Mouse (Mus musculus): ENCODE results near the gene Cyb5d1. TPM values are rescaled to one million over a fixed set of nuclear protein-coding genes. Genes with fewer than 3 reads are reported as not detected.
A peak's percentile ranks its signal among the peaks of the same experiment; 100 is the strongest.

The Cyb5d1 gene
- polyA plus RNA-seq, 1 experiment from 2014 or later: 15.0 TPM

DNA sequence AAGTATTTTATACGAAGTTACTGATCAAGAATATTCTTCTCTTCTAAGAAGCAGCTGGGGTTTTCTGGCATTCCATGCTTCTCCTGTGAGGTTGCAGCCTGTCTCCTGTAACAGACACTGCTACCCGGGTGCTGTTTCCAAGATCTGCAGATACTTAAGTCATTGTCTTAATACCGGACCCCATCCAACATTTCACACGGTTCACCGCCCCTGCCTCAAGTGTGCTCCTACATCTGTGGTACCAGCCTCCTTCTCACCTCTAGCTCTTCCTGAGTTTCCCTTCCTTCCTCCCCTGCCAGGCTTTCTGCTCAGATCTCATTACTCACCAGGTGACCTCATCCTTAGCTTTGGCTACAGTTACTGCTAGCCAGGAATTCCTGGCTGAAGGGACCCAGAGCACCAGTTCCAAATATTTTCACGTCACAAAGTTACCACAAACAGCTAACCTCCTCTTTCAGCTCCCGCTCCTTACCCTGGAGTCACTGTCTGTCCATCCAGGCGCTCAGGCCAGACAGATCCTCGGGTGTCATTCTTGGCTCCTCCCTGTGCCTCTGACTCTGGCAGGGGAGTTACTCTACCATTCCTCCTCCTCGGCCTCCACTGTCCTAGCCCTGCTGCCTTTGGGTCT, 12.8 kb downstream of the Cyb5d1 start:
- no peak for ATAC-seq (ENCODE audit: insufficient number of reproducible peaks, insufficient read depth, low FRiP score, low read depth)
- H3K4me1 ChIP-seq (ENCODE audit: control insufficient read depth, insufficient read depth, low read length): no peaks in the 10 kb centered on the region
- WGBS: 65% methylated on average over 10 of the region's 10 CpGs
- H3K36me3 ChIP-seq (ENCODE audit: control insufficient read depth, insufficient read depth, low read length): no peaks in the 10 kb centered on the region
- no peak overlapping the region for H3K9ac ChIP-seq (replicated peaks; ENCODE audit: low read depth, low read length)
- no peak overlapping the region for H3K27ac ChIP-seq (ENCODE audit: low read length)
- no peaks in the 10 kb centered on the region for H3K27me3 ChIP-seq (ENCODE audit: control insufficient read depth, insufficient read depth, low read length)
- no peak overlapping the region for H3K4me2 ChIP-seq (replicated peaks; ENCODE audit: low read depth, low read length)
- H3K4me3 ChIP-seq (ENCODE audit: low read depth, low read length): no peak overlapping the region
- no peaks in the 10 kb centered on the region for H3K9me3 ChIP-seq (ENCODE audit: control insufficient read depth, low read depth, low read length)

DNA sequence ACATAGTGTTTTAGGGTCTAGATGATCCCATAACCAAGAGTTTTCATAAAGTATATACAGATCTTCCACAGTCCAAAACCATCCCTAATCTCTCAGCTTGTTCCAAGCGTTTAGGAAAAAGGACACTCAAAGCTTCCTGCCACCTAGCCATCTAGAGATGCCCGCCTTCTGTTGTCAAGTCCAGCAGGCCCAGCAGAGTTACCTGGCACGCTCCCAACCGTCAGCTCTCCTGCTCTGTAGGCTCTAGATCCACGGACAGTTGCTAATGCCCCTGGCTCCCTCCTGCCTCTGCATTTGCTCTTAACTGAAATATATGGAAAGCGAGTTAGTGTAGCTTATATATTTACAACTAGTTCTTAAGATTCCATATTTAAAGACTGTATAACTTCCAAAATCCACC, 14.1 kb downstream of the Cyb5d1 start:
- Histone ChIP-seq H3K27ac (ENCODE audit: low read length) (no peak overlapping the region), H3K36me3 (ENCODE audit: control insufficient read depth, insufficient read depth, low read length) (no peaks in the 10 kb centered on the region; the same call in 1 of the 2 replicates), H3K9me3 (ENCODE audit: control insufficient read depth, low read depth, low read length) (no peaks in the 10 kb centered on the region), H3K4me1 (ENCODE audit: control insufficient read depth, insufficient read depth, low read length) (no peaks in the 10 kb centered on the region), H3K9ac (replicated peaks; ENCODE audit: low read depth, low read length) (no peak overlapping the region), H3K4me2 (replicated peaks; ENCODE audit: low read depth, low read length) (no peak overlapping the region), H3K4me3 (ENCODE audit: low read depth, low read length) (no peak overlapping the region), H3K27me3 (ENCODE audit: control insufficient read depth, insufficient read depth, low read length) (no peaks in the 10 kb centered on the region)
- ATAC-seq (ENCODE audit: insufficient number of reproducible peaks, insufficient read depth, low FRiP score, low read depth): no peak
- WGBS: 77% methylated on average over 6 of the region's 6 CpGs

DNA sequence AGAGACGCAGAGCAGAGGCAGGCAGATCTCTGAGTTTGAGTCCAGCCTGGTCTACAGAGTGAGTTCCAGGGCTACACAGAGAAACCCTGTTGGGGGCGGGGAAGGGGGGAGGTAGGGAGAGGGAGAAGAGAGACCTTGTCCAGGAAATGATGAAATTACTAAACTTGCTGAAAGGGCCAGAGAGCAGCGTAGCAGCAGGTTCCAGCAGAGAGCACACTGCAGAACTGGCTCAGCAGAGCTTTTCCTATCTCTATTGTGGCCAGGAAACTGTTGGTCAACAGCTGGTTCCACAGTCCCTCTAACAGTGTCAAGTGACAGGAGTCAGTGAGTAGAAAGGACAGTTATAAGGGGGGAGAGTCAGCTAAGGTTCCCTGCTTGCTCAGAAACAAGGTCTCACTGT, 15.8 kb downstream of the Cyb5d1 start:
- ATAC-seq (ENCODE audit: insufficient number of reproducible peaks, insufficient read depth, low FRiP score, low read depth): no peak
- Histone ChIP-seq H3K27ac (ENCODE audit: low read length) (no peak overlapping the region), H3K27me3 (ENCODE audit: control insufficient read depth, insufficient read depth, low read length) (no peaks in the 10 kb centered on the region), H3K9ac (replicated peaks; ENCODE audit: low read depth, low read length) (no peak overlapping the region), H3K4me2 (replicated peaks; ENCODE audit: low read depth, low read length) (no peak overlapping the region), H3K4me3 (ENCODE audit: low read depth, low read length) (no peak overlapping the region), H3K9me3 (ENCODE audit: control insufficient read depth, low read depth, low read length) (no peaks in the 10 kb centered on the region), H3K36me3 (ENCODE audit: control insufficient read depth, insufficient read depth, low read length) (no peaks in the 10 kb centered on the region; the same call in 1 of the 2 replicates), H3K4me1 (ENCODE audit: control insufficient read depth, insufficient read depth, low read length) (no peaks in the 10 kb centered on the region)
- 87% methylated on average over 3 of the region's 3 CpGs for WGBS

DNA sequence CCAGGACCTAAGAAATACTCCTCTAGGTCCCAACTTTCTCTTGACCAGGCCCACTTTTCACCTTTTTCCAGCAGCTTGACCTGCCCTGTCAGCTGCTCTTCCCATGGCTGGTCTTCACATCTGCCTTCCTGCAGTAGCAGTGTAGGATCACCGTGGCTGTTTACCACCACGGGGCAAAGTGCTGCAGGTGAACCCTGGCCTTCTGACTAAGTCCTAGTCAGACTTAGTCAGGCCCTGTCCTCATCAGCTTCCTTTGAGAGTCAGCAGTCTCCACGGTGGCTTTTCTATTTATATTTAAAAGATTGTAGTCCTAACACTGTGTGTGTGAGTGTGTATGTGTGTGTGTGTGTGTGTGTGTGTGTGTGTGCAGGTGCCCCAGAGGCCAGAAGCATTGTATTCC, 17.7 kb downstream of the Cyb5d1 start:
- Histone ChIP-seq H3K9ac (replicated peaks; ENCODE audit: low read depth, low read length) (no peak overlapping the region), H3K27ac (ENCODE audit: low read length) (no peak overlapping the region), H3K4me3 (ENCODE audit: low read depth, low read length) (no peak overlapping the region), H3K4me2 (replicated peaks; ENCODE audit: low read depth, low read length) (no peak overlapping the region), H3K27me3 (ENCODE audit: control insufficient read depth, insufficient read depth, low read length) (no peaks in the 10 kb centered on the region), H3K36me3 (ENCODE audit: control insufficient read depth, insufficient read depth, low read length) (peaks cover 11% of the 10 kb centered on the region; the same call in 1 of the 2 replicates), H3K4me1 (ENCODE audit: control insufficient read depth, insufficient read depth, low read length) (peaks cover 5% of the 10 kb centered on the region; the same call in 1 of the 2 replicates), H3K9me3 (ENCODE audit: control insufficient read depth, low read depth, low read length) (no peaks in the 10 kb centered on the region)
- 70% methylated on average over 3 of the region's 3 CpGs for WGBS
- no peak for ATAC-seq (ENCODE audit: insufficient number of reproducible peaks, insufficient read depth, low FRiP score, low read depth)

DNA sequence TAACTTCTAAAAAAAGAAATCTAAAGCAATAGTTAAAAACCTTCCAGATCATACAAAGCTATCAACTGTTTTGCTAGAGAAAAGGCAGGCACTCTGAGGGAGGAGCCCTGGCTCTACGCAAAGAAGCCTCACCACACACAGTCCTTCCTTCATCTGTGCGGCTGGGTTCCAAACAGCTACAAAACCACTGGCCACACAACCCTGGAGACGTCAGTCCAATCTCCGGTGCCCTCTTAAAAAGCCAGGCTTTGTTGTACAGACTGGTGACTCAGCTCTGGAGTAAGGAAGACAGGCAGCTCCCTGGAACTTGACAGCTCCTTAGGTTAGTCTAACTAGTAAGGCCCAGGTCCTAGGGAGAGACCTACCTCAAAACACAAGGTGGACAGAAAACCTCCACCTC, 19.8 kb downstream of the Cyb5d1 start:
- Histone ChIP-seq H3K4me3 (ENCODE audit: low read depth, low read length) (no peak overlapping the region), H3K4me1 (ENCODE audit: control insufficient read depth, insufficient read depth, low read length) (peaks cover 25% of the 10 kb centered on the region), H3K9ac (replicated peaks; ENCODE audit: low read depth, low read length) (no peak overlapping the region), H3K27me3 (ENCODE audit: control insufficient read depth, insufficient read depth, low read length) (no peaks in the 10 kb centered on the region), H3K27ac (ENCODE audit: low read length) (no peak overlapping the region), H3K36me3 (ENCODE audit: control insufficient read depth, insufficient read depth, low read length) (peaks cover 11% of the 10 kb centered on the region; the same call in 1 of the 2 replicates), H3K4me2 (replicated peaks; ENCODE audit: low read depth, low read length) (no peak overlapping the region), H3K9me3 (ENCODE audit: control insufficient read depth, low read depth, low read length) (no peaks in the 10 kb centered on the region)
- no peak for ATAC-seq (ENCODE audit: insufficient number of reproducible peaks, insufficient read depth, low FRiP score, low read depth)
- WGBS: 90% methylated on average over 4 of the region's 4 CpGs

DNA sequence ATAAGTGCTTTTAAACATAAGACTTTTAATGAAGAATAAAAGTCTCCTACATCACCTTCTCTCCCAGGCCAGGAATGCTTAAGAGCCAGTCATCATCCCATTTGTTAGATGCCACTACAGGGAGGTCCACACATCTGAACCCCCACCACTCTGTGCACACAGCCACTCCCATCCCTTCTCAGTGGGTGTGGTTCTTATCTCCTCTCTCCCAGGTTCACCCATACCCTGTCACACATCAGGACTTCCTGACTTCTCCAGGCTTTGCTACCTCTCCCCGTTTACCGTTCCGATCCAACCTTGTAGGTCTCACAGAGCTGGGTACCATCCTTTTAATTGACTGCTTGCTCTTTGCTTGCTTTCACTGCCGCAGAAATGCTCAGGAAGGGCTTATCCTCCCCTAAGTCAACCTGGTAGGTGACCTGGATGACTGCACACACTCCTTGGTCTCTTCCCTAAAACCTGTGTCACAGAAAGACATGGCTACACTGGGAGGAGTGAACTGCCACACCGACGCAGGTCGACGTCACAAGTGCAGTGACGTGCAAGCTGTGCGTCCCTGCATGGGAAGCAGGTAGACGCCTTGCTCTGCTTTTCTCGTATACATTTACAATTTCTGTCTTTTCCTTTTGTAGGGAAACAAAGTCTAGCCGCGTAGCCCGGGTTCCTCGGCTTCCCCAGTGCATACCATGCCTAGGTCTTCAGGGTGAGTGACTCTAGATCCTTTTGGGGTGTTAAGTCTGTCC, 22.0 kb downstream of the Cyb5d1 start:
- H3K9ac ChIP-seq (replicated peaks; ENCODE audit: low read depth, low read length): no peak overlapping the region
- H3K4me3 ChIP-seq (ENCODE audit: low read depth, low read length): no peak overlapping the region
- ATAC-seq (ENCODE audit: insufficient number of reproducible peaks, insufficient read depth, low FRiP score, low read depth): peak; percentile 44; the same call in 1 of the 2 replicates
- no peak overlapping the region for H3K4me2 ChIP-seq (replicated peaks; ENCODE audit: low read depth, low read length)
- H3K27me3 ChIP-seq (ENCODE audit: control insufficient read depth, insufficient read depth, low read length): no peaks in the 10 kb centered on the region
- H3K4me1 ChIP-seq (ENCODE audit: control insufficient read depth, insufficient read depth, low read length): peaks cover 27% of the 10 kb centered on the region
- H3K27ac ChIP-seq (ENCODE audit: low read length): no peak overlapping the region
- H3K36me3 ChIP-seq (ENCODE audit: control insufficient read depth, insufficient read depth, low read length): peaks cover 11% of the 10 kb centered on the region; the same call in 1 of the 2 replicates
- no peaks in the 10 kb centered on the region for H3K9me3 ChIP-seq (ENCODE audit: control insufficient read depth, low read depth, low read length)
- 88% methylated on average over 16 of the region's 16 CpGs for WGBS

DNA sequence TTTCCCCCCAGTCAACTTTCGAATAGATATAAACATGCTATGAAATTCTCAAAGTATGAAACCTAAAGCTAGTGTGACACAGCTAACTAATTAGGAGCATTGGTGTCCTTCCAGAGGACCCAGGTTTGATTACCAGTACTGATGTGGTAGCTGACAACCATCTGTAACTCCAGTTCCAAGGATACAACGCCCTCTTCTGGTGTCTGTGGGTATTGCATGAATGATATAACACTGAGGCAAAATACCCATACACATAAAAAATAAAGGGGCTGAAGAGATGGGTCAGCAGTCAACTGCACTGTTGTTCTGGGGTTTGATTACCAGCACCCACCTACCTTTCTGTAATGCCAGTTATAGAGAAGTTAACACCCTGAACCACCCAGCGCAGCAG, 22.7 kb downstream of the Cyb5d1 start:
- H3K27ac ChIP-seq (ENCODE audit: low read length): peak overlapping the region; percentile 64; the same call in 1 of the 2 replicates
- H3K9me3 ChIP-seq (ENCODE audit: control insufficient read depth, low read depth, low read length): no peaks in the 10 kb centered on the region
- H3K27me3 ChIP-seq (ENCODE audit: control insufficient read depth, insufficient read depth, low read length): no peaks in the 10 kb centered on the region
- no peak for ATAC-seq (ENCODE audit: insufficient number of reproducible peaks, insufficient read depth, low FRiP score, low read depth)
- peaks cover 28% of the 10 kb centered on the region for H3K4me1 ChIP-seq (ENCODE audit: control insufficient read depth, insufficient read depth, low read length)
- peak overlapping the region; percentile 19; the same call in 1 of the 2 replicates for H3K4me2 ChIP-seq (replicated peaks; ENCODE audit: low read depth, low read length)
- peaks cover 11% of the 10 kb centered on the region; the same call in 1 of the 2 replicates for H3K36me3 ChIP-seq (ENCODE audit: control insufficient read depth, insufficient read depth, low read length)
- WGBS: 57% methylated on average over 3 of the region's 3 CpGs
- H3K4me3 ChIP-seq (ENCODE audit: low read depth, low read length): no peak overlapping the region
- H3K9ac ChIP-seq (replicated peaks; ENCODE audit: low read depth, low read length): no peak overlapping the region

DNA sequence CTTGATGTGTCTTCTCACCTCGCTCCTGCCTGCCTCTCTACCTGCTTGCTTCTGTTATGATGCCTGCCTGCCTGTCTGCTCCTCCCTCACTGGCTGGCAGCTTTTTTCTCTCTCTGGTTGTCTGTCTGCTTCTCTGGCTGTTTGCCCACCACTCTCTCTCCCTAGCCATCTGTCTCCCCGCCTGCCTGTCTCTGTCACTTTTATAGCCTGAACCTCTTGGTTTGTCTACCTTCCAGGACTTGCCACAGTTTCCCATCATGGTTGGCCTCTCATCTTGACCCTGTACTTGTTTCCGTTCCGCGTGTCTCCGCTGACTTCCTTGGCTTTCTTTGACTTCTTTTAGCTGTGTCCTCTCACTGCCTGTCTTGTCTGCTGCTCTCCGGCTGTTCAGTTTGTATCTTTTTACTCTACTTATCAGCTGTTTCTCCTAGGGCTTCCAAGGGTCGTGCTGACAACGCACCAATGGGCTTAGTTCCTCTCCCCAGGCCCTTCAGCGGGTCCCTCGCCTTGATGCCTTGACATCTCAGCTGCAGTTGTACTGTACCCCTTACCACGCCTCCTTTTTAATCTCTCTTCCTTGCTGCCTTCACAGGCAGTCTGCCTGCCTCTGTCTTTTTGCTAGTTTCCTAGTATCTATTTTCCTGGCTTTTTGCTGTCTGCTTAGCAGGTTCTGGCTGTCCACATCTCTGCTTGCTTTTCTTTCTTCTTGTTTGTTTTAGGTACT, 23.2 kb downstream of the Cyb5d1 start:
- Histone ChIP-seq H3K36me3 (ENCODE audit: control insufficient read depth, insufficient read depth, low read length) (peaks cover 11% of the 10 kb centered on the region; the same call in 1 of the 2 replicates), H3K9me3 (ENCODE audit: control insufficient read depth, low read depth, low read length) (no peaks in the 10 kb centered on the region), H3K4me2 (replicated peaks; ENCODE audit: low read depth, low read length) (peak overlapping the region; percentile 19; the same call in 1 of the 2 replicates), H3K9ac (replicated peaks; ENCODE audit: low read depth, low read length) (no peak overlapping the region), H3K4me3 (ENCODE audit: low read depth, low read length) (no peak overlapping the region), H3K27ac (ENCODE audit: low read length) (peak overlapping the region; percentile 64; the same call in 1 of the 2 replicates), H3K4me1 (ENCODE audit: control insufficient read depth, insufficient read depth, low read length) (peaks cover 32% of the 10 kb centered on the region), H3K27me3 (ENCODE audit: control insufficient read depth, insufficient read depth, low read length) (no peaks in the 10 kb centered on the region)
- 23% methylated on average over 12 of the region's 12 CpGs for WGBS
- no peak for ATAC-seq (ENCODE audit: insufficient number of reproducible peaks, insufficient read depth, low FRiP score, low read depth)
